Mouse (Mus musculus) lung, postnatal 10 days (tissue): ENCODE results near the gene Edem1.
A peak's percentile ranks its signal among the peaks of the same experiment; 100 is the strongest.

ENCODE experiments used
- DNase-seq: peaks from one replicate; pipeline ENCODE4 v3.0.0; 2021

Gene Edem1

GRCm38 (mm10) chr6:108880368-108881013 is 52.0 kb downstream of the Edem1 start:
- DNase-seq, result no peak

GRCm38 (mm10) chr6:108881074-108881473 is 52.6 kb downstream of the Edem1 start:
- DNase-seq, result peak; percentile 8

GRCm38 (mm10) chr6:108883826-108884225 is 55.4 kb downstream of the Edem1 start:
- no peak for DNase-seq

- no peak for DNase-seq
Observed at GRCm38 (mm10) chr6:108884603-108885002, 56.2 kb downstream of the Edem1 start.

- DNase-seq, result no peak
Observed at GRCm38 (mm10) chr6:108886346-108886745, 57.9 kb downstream of the Edem1 start.

- no peak for DNase-seq
Observed at GRCm38 (mm10) chr6:108892589-108892988, 64.1 kb downstream of the Edem1 start.

- no peak for DNase-seq
Observed at GRCm38 (mm10) chr6:108895129-108895528, 66.7 kb downstream of the Edem1 start.

GRCm38 (mm10) chr6:108895976-108896375 is 67.5 kb downstream of the Edem1 start:
- no peak for DNase-seq

- DNase-seq, result no peak
Observed at GRCm38 (mm10) chr6:108896525-108897087, 68.2 kb downstream of the Edem1 start.

GRCm38 (mm10) chr6:108899231-108899630 is 70.8 kb downstream of the Edem1 start:
- no peak for DNase-seq

- no peak for DNase-seq
Observed at GRCm38 (mm10) chr6:108902124-108902523, 73.7 kb downstream of the Edem1 start.

GRCm38 (mm10) chr6:108903280-108903679 is 74.8 kb downstream of the Edem1 start:
- no peak for DNase-seq

GRCm38 (mm10) chr6:108906539-108906938 is 78.1 kb downstream of the Edem1 start:
- DNase-seq, result no peak
